Mouse (Mus musculus): ENCODE measurements at regions not wholly inside any gene's neighbourhood (a gene's known extent, or its start where the extent isn't known, plus 50 kb on each side); places are given as distances from the start of the nearest gene placed in this dataset.

DNA sequence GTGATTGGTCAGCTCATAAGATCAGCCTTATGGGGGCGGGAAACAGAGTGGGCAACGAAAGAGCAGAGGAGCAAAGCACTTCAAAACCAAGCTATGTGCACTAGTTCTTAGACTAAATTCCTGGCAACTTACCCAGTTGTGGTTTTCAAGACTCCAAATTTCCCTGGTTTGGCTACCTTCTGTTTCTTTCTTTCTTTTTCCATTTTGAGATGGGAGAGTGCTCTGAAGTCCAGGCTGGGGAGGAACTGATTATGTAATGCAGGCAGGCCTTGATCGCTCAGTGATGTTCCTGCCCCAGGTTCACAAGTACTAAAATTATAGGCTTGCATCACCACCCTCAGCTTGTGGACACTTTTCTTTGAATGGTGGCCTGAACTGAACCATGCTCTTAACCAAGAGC lies 396.3 kb upstream of the Cited2 start:
- TF ChIP-seq POU5F1 (IDR thresholded peaks at IDR 0.05; ENCODE audit: borderline replicate concordance, low read length) (no peak), CTCF (conservative IDR thresholded peaks at IDR 0.05; ENCODE audit: low read length) (no peak), NANOG (IDR thresholded peaks at IDR 0.05; ENCODE audit: borderline replicate concordance, low read length) (no peak)
